Comparison of ENCODE assay signal across 7 mouse cellular contexts in the genomic region with DNA sequence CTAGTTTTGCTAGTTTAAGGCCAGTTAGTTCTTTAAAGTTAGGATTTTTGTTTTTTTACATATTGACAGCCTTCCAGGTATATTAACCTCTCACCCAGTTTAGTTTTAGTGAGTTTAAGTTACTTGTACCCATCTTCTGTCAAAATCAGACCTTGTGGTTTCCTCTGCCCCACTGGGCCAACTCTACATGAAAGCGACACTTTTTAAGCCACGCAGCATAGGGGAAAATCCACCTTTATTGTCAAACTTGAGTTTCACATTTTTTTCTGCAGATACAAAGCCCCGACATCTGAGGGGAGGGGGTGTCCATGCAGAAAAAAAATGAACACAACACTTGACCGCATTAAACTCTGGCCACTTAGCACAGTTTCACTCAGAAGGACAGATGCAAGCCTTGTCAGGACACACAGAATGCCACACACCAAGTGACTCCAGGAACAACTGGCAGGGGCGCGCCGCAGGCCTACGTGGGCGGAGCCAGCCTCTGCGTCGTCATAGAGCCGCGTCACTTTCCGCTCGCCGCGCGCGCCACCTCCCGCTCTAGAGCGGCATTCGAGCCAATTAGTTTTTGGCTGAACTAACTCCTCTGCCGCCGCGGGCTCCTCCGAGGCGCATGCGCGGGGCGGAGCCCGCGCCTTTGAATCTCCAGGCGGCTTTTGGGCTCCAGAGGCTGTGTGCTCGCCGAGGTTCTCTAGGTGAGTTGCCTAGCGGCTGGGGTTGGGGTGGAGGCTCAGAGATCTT. TPM values are rescaled to one million over a fixed set of nuclear protein-coding genes. Genes with fewer than 3 reads are reported as not detected.
A peak's percentile ranks its signal among the peaks of the same experiment; 100 is the strongest.
DNase-seq lines count a peak whose midpoint lies in the region; ATAC-seq lines count a peak whose summit lies in the region.

Gene Cenpi, plus strand, starts transcription at position 551 of the 741 bp plus-strand sequence.

- peak; percentile 90 for DNase-seq in adrenal gland, postnatal 10 days
- peak; percentile 90 for DNase-seq in embryonic facial prominence, embryonic 10.5 days (ENCODE audit: low spot score)
- DNase-seq in kidney, adult 11 months = peak; percentile 84
- DNase-seq in limb, embryonic 10.5 days (ENCODE audit: low spot score) = peak; percentile 82
- peak; percentile 81 for DNase-seq in spleen, adult 12 weeks (ENCODE audit: low spot score)

- H3K9ac ChIP-seq in midbrain, embryonic 13.5 days (replicated peaks) = peak within 1 kb of the TSS; percentile 46

- peaks cover 26% of the 10 kb centered on the region for H3K27me3 ChIP-seq in embryonic facial prominence, embryonic 10.5 days (replicated peaks; ENCODE audit: low read depth, poor library complexity, severe bottlenecking)
- H3K27me3 ChIP-seq in limb, embryonic 10.5 days (ENCODE audit: low read depth, poor library complexity, severe bottlenecking) = peaks cover 17% of the 10 kb centered on the region
- no peaks in the 10 kb centered on the region for H3K27me3 ChIP-seq in midbrain, embryonic 13.5 days

- H3K4me2 ChIP-seq in midbrain, embryonic 13.5 days (replicated peaks) = peak within 1 kb of the TSS; percentile 55

- peaks cover 26% of the 10 kb centered on the region for H3K36me3 ChIP-seq in embryonic facial prominence, embryonic 10.5 days (replicated peaks)
- H3K36me3 ChIP-seq in limb, embryonic 10.5 days = peaks cover 29% of the 10 kb centered on the region
- H3K36me3 ChIP-seq in midbrain, embryonic 13.5 days = peaks cover 3% of the 10 kb centered on the region; the same call in 1 of the 2 replicates

- peak; percentile 98 for ATAC-seq in granulocyte monocyte progenitor cell, adult 5-6 weeks (replicated peaks; ENCODE audit: poor library complexity, severe bottlenecking)
- peak; percentile 96 for ATAC-seq in midbrain, embryonic 13.5 days

- H3K4me1 ChIP-seq in embryonic facial prominence, embryonic 10.5 days = no peaks in the 10 kb centered on the region
- H3K4me1 ChIP-seq in limb, embryonic 10.5 days = no peaks in the 10 kb centered on the region
- H3K4me1 ChIP-seq in midbrain, embryonic 13.5 days (replicated peaks) = peaks cover 5% of the 10 kb centered on the region; the same call in 1 of the 2 replicates

- no peaks in the 10 kb centered on the region for H3K9me3 ChIP-seq in embryonic facial prominence, embryonic 10.5 days
- H3K9me3 ChIP-seq in limb, embryonic 10.5 days (replicated peaks) = no peaks in the 10 kb centered on the region
- H3K9me3 ChIP-seq in midbrain, embryonic 13.5 days = no peaks in the 10 kb centered on the region

- H3K27ac ChIP-seq in embryonic facial prominence, embryonic 10.5 days (replicated peaks) = peak within 1 kb of the TSS; percentile 82
- H3K27ac ChIP-seq in limb, embryonic 10.5 days = peak within 1 kb of the TSS; percentile 76
- H3K27ac ChIP-seq in midbrain, embryonic 13.5 days = no peak within 1 kb of the TSS

- WGBS in embryonic facial prominence, embryonic 10.5 days = 18% methylated on average over 36 of the region's 36 CpGs
- WGBS in limb, embryonic 10.5 days = 10% methylated on average over 36 of the region's 36 CpGs
- 34% methylated on average over 36 of the region's 36 CpGs for WGBS in midbrain, embryonic 13.5 days

- peak within 1 kb of the TSS; percentile 56 for H3K4me3 ChIP-seq in embryonic facial prominence, embryonic 10.5 days
- peak within 1 kb of the TSS; percentile 52 for H3K4me3 ChIP-seq in limb, embryonic 10.5 days
- peak within 1 kb of the TSS; percentile 42 for H3K4me3 ChIP-seq in midbrain, embryonic 13.5 days (replicated peaks)

RNA-seq across cellular contexts. Expression of gene Cenpi, which starts in this region (rescaled TPM):
- 1 to 10 TPM; 4.8 to 8.3 TPM for total RNA-seq in adrenal gland, postnatal 10 days (2021)
- polyA plus RNA-seq in embryonic facial prominence, embryonic 10.5 days (2016; fragmentation: Nextera tagmentation; extraction: Ambion mirVana) = 29.5 and 29.7 TPM in 2 replicates
- 19.2 and 35.9 TPM in 2 replicates for total RNA-seq in granulocyte monocyte progenitor cell, adult 5-6 weeks (2014; fragmentation: Nextera tagmentation)
- 34.8 and 40.2 TPM in 2 replicates for total RNA-seq in granulocyte monocyte progenitor cell, adult 5-6 weeks (2017)
- 32.4 and 35.5 TPM in 2 replicates for polyA plus RNA-seq in limb, embryonic 10.5 days (2016; fragmentation: Nextera tagmentation; extraction: Ambion mirVana)
- polyA plus RNA-seq in midbrain, embryonic 13.5 days (2015; fragmentation: Nextera tagmentation; extraction: Ambion mirVana) = 10.1 and 11.8 TPM in 2 replicates
